Mouse (Mus musculus): ENCODE results near the gene Tma7.

Tma7 gene

GRCm38 (mm10) chr9:109111591-109111990, 29.2 kb upstream of the Tma7 start:
- no peak for DNase-seq (ENCODE audit: low read depth, low spot score)
- no peaks in the 10 kb centered on the region for H3K27me3 ChIP-seq (ENCODE audit: control insufficient read depth, insufficient read depth, low read length, poor library complexity, severe bottlenecking)
- H3K36me3 ChIP-seq (ENCODE audit: control insufficient read depth, insufficient read depth, low read length, poor library complexity, severe bottlenecking) = no peaks in the 10 kb centered on the region

- no peak for DNase-seq (ENCODE audit: low read depth, low spot score)
- Histone ChIP-seq H3K36me3 (ENCODE audit: control insufficient read depth, insufficient read depth, low read length, poor library complexity, severe bottlenecking) (no peaks in the 10 kb centered on the region), H3K27me3 (ENCODE audit: control insufficient read depth, insufficient read depth, low read length, poor library complexity, severe bottlenecking) (no peaks in the 10 kb centered on the region)
Measured at GRCm38 (mm10) chr9:109111101-109111500, 28.7 kb upstream of the Tma7 start.

GRCm38 (mm10) chr9:109110240-109110639, 27.9 kb upstream of the Tma7 start:
- H3K27me3 ChIP-seq (ENCODE audit: control insufficient read depth, insufficient read depth, low read length, poor library complexity, severe bottlenecking) = no peaks in the 10 kb centered on the region
- no peak for DNase-seq (ENCODE audit: low read depth, low spot score)
- no peaks in the 10 kb centered on the region for H3K36me3 ChIP-seq (ENCODE audit: control insufficient read depth, insufficient read depth, low read length, poor library complexity, severe bottlenecking)

GRCm38 (mm10) chr9:109107341-109107740, 25.0 kb upstream of the Tma7 start:
- Histone ChIP-seq H3K27me3 (ENCODE audit: control insufficient read depth, insufficient read depth, low read length, poor library complexity, severe bottlenecking) (no peaks in the 10 kb centered on the region), H3K36me3 (ENCODE audit: control insufficient read depth, insufficient read depth, low read length, poor library complexity, severe bottlenecking) (no peaks in the 10 kb centered on the region)
- DNase-seq (ENCODE audit: low read depth, low spot score) = no peak

- H3K27me3 ChIP-seq (ENCODE audit: control insufficient read depth, insufficient read depth, low read length, poor library complexity, severe bottlenecking) = no peaks in the 10 kb centered on the region
- no peak for DNase-seq (ENCODE audit: low read depth, low spot score)
- no peaks in the 10 kb centered on the region for H3K36me3 ChIP-seq (ENCODE audit: control insufficient read depth, insufficient read depth, low read length, poor library complexity, severe bottlenecking)
Measured at GRCm38 (mm10) chr9:109105648-109106047, 23.3 kb upstream of the Tma7 start.

- no peaks in the 10 kb centered on the region for H3K27me3 ChIP-seq (ENCODE audit: control insufficient read depth, insufficient read depth, low read length, poor library complexity, severe bottlenecking)
- DNase-seq (ENCODE audit: low read depth, low spot score) = no peak
- H3K36me3 ChIP-seq (ENCODE audit: control insufficient read depth, insufficient read depth, low read length, poor library complexity, severe bottlenecking) = no peaks in the 10 kb centered on the region
Measured at GRCm38 (mm10) chr9:109105011-109105410, 22.6 kb upstream of the Tma7 start.

GRCm38 (mm10) chr9:109104083-109104482, 21.7 kb upstream of the Tma7 start:
- Histone ChIP-seq H3K27me3 (ENCODE audit: control insufficient read depth, insufficient read depth, low read length, poor library complexity, severe bottlenecking) (no peaks in the 10 kb centered on the region), H3K36me3 (ENCODE audit: control insufficient read depth, insufficient read depth, low read length, poor library complexity, severe bottlenecking) (no peaks in the 10 kb centered on the region)
- no peak for DNase-seq (ENCODE audit: low read depth, low spot score)

- Histone ChIP-seq H3K27me3 (ENCODE audit: control insufficient read depth, insufficient read depth, low read length, poor library complexity, severe bottlenecking) (no peaks in the 10 kb centered on the region), H3K36me3 (ENCODE audit: control insufficient read depth, insufficient read depth, low read length, poor library complexity, severe bottlenecking) (no peaks in the 10 kb centered on the region)
- no peak for DNase-seq (ENCODE audit: low read depth, low spot score)
Measured at GRCm38 (mm10) chr9:109103250-109103649, 20.9 kb upstream of the Tma7 start.

GRCm38 (mm10) chr9:109102541-109102940, 20.2 kb upstream of the Tma7 start:
- DNase-seq (ENCODE audit: low read depth, low spot score) = no peak
- H3K27me3 ChIP-seq (ENCODE audit: control insufficient read depth, insufficient read depth, low read length, poor library complexity, severe bottlenecking) = no peaks in the 10 kb centered on the region
- no peaks in the 10 kb centered on the region for H3K36me3 ChIP-seq (ENCODE audit: control insufficient read depth, insufficient read depth, low read length, poor library complexity, severe bottlenecking)

GRCm38 (mm10) chr9:109101933-109102445, 19.6 kb upstream of the Tma7 start:
- no peaks in the 10 kb centered on the region for H3K36me3 ChIP-seq (ENCODE audit: control insufficient read depth, insufficient read depth, low read length, poor library complexity, severe bottlenecking)
- H3K27me3 ChIP-seq (ENCODE audit: control insufficient read depth, insufficient read depth, low read length, poor library complexity, severe bottlenecking) = no peaks in the 10 kb centered on the region
- no peak for DNase-seq (ENCODE audit: low read depth, low spot score)

- no peaks in the 10 kb centered on the region for H3K27me3 ChIP-seq (ENCODE audit: control insufficient read depth, insufficient read depth, low read length, poor library complexity, severe bottlenecking)
- peak; percentile 24 for DNase-seq (ENCODE audit: low read depth, low spot score)
- no peaks in the 10 kb centered on the region for H3K36me3 ChIP-seq (ENCODE audit: control insufficient read depth, insufficient read depth, low read length, poor library complexity, severe bottlenecking)
Measured at GRCm38 (mm10) chr9:109100307-109100928, 18.0 kb upstream of the Tma7 start.

GRCm38 (mm10) chr9:109098969-109099368, 16.6 kb upstream of the Tma7 start:
- no peak for DNase-seq (ENCODE audit: low read depth, low spot score)
- Histone ChIP-seq H3K36me3 (ENCODE audit: control insufficient read depth, insufficient read depth, low read length, poor library complexity, severe bottlenecking) (no peaks in the 10 kb centered on the region), H3K27me3 (ENCODE audit: control insufficient read depth, insufficient read depth, low read length, poor library complexity, severe bottlenecking) (no peaks in the 10 kb centered on the region)

- DNase-seq (ENCODE audit: low read depth, low spot score) = no peak
Measured at GRCm38 (mm10) chr9:109098366-109098765, 16.0 kb upstream of the Tma7 start.

GRCm38 (mm10) chr9:109097831-109098230, 15.4 kb upstream of the Tma7 start:
- DNase-seq (ENCODE audit: low read depth, low spot score) = no peak
- H3K36me3 ChIP-seq (ENCODE audit: control insufficient read depth, insufficient read depth, low read length, poor library complexity, severe bottlenecking) = no peaks in the 10 kb centered on the region
- H3K27me3 ChIP-seq (ENCODE audit: control insufficient read depth, insufficient read depth, low read length, poor library complexity, severe bottlenecking) = no peaks in the 10 kb centered on the region

More at GRCm38 (mm10) chr9:109098366-109098765, 16.0 kb upstream of the Tma7 start:
- Histone ChIP-seq H3K36me3 (ENCODE audit: control insufficient read depth, insufficient read depth, low read length, poor library complexity, severe bottlenecking) (no peaks in the 10 kb centered on the region), H3K27me3 (ENCODE audit: control insufficient read depth, insufficient read depth, low read length, poor library complexity, severe bottlenecking) (no peaks in the 10 kb centered on the region)

- no peaks in the 10 kb centered on the region for H3K27me3 ChIP-seq (ENCODE audit: control insufficient read depth, insufficient read depth, low read length, poor library complexity, severe bottlenecking)
- no peaks in the 10 kb centered on the region for H3K36me3 ChIP-seq (ENCODE audit: control insufficient read depth, insufficient read depth, low read length, poor library complexity, severe bottlenecking)
- DNase-seq (ENCODE audit: low read depth, low spot score) = no peak
Measured at GRCm38 (mm10) chr9:109097291-109097690, 14.9 kb upstream of the Tma7 start.

- Histone ChIP-seq H3K27me3 (ENCODE audit: control insufficient read depth, insufficient read depth, low read length, poor library complexity, severe bottlenecking) (no peaks in the 10 kb centered on the region), H3K36me3 (ENCODE audit: control insufficient read depth, insufficient read depth, low read length, poor library complexity, severe bottlenecking) (no peaks in the 10 kb centered on the region)
- DNase-seq (ENCODE audit: low read depth, low spot score) = no peak
Measured at GRCm38 (mm10) chr9:109096856-109097255, 14.5 kb upstream of the Tma7 start.

All from splenic B cell, adult 2 months (primary cell).